Mouse (Mus musculus) embryonic fibroblast, embryonic 13.5 days (primary cell): ENCODE data around the gene BC034090. TPM values are rescaled to one million over a fixed set of nuclear protein-coding genes. Genes with fewer than 3 reads are reported as not detected.
"Not testable (repeated sequence)": the region's sequence is repeated elsewhere in the genome, so short reads cannot be mapped to it uniquely, and the experiment has no call there.

Source experiments
- H3K27ac ChIP-seq: 2 replicates; pipeline ENCODE4 v1.5.1; 2012; ENCODE audit warnings: low read length, control low read depth, inconsistent platforms; ENCODE audit not compliant: insufficient read depth
- H3K4me1 ChIP-seq: 2 replicates; pipeline ENCODE4 v1.6.1; 2011; ENCODE audit warnings: low read length; ENCODE audit not compliant: control insufficient read depth, insufficient read depth
- H3K4me3 ChIP-seq: 2 replicates; pipeline ENCODE4 v1.5.1; 2011; ENCODE audit warnings: mild to moderate bottlenecking, control low read depth, low read length; ENCODE audit not compliant: insufficient read depth
- CTCF ChIP-seq: IDR thresholded peaks from 2 replicates; pipeline ENCODE4 v1.5.1; 2011; ENCODE audit warnings: mild to moderate bottlenecking, control low read depth, low read length, moderate library complexity, borderline replicate concordance; ENCODE audit not compliant: insufficient read depth
- POLR2A ChIP-seq: IDR thresholded peaks from 2 replicates; pipeline ENCODE4 v1.6.1; 2011; ENCODE audit warnings: low read depth, mild to moderate bottlenecking, control low read depth, low read length, moderate library complexity
- polyA plus RNA-seq: library from polyadenylated mRNA; stranded (reverse); fragments of >200 nt; gene quantifications from 2 replicates; pipeline ENCODE4 v1.2.4, GENCODE M21; 2011; ENCODE audit warnings: low read depth; ENCODE audit not compliant: missing spikeins, insufficient read length

BC034090 gene
- polyA plus RNA-seq, 1 experiment = 25.1 TPM

DNA sequence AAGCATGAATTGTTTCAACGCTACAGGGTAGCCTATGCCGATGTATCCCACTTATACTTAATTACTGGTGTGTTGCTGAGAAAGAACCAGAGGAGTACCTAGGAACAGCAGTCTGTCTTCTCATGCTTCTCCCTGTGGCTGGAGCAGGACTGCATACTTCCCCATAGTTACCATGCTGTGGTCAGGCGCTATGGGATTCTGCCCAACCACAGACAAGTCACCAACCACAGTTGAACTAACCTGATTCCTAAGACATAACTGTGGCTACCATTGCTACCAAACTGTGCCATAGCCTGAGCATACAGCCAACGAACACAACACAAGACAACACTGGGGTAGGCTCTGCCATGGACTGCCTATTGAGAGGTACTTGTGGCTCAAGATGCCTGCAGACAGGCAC is 28.7 kb upstream of the BC034090 start:
- TF ChIP-seq POLR2A = no peak
- TF ChIP-seq CTCF = no peak
- no peak overlapping the region for H3K27ac ChIP-seq

DNA sequence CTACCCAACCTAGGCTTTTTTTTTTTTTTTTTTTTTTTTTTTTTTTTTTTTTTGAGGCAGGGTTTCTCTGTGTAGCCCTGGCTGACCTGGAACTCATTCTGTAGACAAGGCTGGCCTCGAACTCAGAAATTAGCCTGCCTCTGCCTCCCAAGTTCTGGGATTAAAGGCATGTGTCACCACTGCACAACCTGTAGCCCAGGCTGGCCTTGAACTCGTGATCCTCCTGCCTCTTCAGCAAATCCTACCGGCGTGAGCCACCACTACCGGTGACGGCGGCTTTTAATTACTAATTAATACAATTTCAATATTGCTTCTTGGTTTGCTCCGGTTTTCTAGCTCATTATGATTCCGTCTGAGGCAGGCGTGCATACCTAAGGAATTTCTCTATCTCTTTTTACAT is 18.3 kb upstream of the BC034090 start:
- H3K27ac ChIP-seq, H3K4me1 ChIP-seq, H3K4me3 ChIP-seq: not testable (repeated sequence)

More for the DNA sequence above, 28.7 kb upstream of the BC034090 start:
- Histone ChIP-seq H3K4me3 (no peak overlapping the region), H3K4me1 (no peaks in the 10 kb centered on the region)

DNA sequence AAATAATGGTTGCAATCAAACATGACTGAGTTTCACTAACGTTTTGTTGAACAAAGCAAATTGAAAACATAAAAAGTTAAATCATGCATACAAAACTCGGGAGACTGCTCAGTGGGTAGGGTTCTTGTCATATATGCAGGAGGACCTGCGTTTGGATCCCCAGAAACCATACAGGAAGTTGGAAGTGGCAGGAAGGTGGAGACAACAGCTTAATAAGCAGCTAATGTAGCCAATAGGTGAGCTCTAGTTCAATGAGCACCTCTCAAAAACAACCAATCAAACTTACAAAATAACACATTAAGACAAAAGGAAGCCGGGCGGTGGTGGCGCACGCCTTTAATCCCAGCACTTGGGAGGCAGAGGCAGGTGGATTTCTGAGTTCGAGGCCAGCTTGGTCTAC is 10.1 kb upstream of the BC034090 start:
- H3K27ac ChIP-seq = no peak overlapping the region
- TF ChIP-seq CTCF = no peak
- TF ChIP-seq POLR2A = no peak
- H3K4me3 ChIP-seq = no peak overlapping the region
- H3K4me1 ChIP-seq = no peaks in the 10 kb centered on the region

DNA sequence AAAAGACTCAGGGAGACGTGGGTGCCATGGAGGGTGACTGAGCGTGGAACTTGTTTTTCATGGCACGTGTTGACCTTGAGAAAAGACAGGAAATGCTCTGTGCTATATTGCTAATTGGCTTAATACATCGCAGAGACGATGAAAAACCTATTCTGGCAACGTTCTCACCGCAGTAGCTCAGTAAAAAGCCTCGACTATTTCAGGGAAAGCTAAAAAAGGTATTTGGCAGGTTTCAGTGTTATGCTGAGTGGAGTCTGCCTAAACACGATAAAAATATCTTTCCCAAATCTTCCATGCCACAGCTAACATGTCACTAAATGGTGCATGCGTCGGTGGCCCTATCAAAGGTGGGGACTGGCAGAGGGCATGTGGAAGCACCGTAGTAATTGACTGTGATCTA is 8.9 kb upstream of the BC034090 start:
- H3K27ac ChIP-seq = no peak overlapping the region
- TF ChIP-seq CTCF (no peak), POLR2A (no peak)

DNA sequence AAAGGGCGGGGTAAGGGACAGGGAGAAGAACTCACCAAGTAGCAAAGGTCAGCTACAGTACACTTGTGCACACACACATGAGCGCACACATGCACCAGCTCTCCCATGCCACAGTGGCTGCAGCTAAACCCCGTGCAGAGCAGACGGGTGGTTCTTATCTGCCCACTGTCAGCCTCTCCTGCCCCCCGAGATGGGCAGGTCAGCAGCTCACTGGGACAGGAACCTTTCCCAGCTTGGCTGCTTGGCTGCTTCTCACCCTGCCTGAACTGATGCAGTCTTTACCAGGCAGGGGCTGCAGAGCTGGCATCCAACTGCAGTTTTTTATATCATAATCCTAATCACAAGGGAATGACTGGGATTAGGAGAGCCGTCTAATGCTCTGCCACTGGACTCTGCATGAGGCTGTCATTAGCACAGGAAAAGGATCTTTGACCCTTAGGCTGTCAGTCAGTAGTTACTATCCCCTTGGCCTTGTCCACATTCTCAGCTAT is 8.4 kb upstream of the BC034090 start:
- TF ChIP-seq POLR2A (no peak), CTCF (no peak)
- H3K27ac ChIP-seq = no peak overlapping the region
- no peak overlapping the region for H3K4me3 ChIP-seq
- H3K4me1 ChIP-seq = no peaks in the 10 kb centered on the region

More for the DNA sequence above, 8.9 kb upstream of the BC034090 start:
- no peaks in the 10 kb centered on the region for H3K4me1 ChIP-seq
- no peak overlapping the region for H3K4me3 ChIP-seq

DNA sequence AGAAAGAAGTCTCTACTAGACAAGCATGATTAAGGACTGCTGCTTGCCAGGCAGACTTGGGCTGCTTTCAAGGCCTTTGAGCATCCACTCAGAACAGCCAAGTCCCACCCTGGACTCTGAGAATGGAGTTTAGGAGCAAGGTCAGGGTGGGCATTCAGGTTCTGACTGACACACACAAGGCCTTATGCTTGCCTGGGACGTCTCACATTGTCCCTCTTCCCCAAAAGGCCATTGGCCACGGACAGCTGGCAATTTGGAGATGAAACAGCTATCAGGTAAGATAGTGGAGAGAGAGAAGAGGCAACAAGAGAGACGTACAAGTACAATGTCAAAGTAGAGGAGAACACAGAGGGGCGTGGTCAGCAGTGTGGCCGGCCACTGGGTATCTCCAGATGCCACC is 7.4 kb upstream of the BC034090 start:
- Histone ChIP-seq H3K4me3 (no peak overlapping the region), H3K4me1 (no peaks in the 10 kb centered on the region), H3K27ac (no peak overlapping the region)
- no peak for TF ChIP-seq CTCF
- no peak for TF ChIP-seq POLR2A

DNA sequence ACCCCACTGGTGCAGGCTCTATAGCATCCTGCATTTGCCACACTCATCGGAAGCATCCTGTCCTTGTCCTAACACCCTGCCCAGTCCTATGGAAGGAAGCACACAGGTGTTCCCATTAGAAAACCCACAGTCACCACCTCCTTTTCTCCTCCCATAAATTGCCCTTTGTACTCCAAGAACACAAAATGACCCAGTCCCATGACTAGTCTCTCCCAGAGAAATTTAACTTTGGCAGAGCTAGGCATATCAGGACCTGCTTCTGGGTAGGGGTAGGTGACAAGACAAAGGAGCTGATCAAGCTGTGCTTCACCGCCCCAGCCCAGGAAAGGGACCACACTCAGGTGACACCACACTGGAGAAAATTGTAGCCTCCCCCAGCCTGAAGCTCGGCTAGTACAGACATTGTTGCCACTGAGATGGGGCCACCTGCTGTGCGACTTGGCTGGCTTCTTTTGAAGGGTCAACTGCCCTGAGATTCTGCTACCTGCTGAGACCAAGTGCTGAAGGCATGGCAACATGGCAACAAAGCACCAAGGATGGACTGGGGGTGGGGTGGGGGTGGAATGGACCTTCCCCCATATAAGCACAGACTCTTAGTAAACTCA is 6.4 kb upstream of the BC034090 start:
- Histone ChIP-seq H3K4me1 (no peaks in the 10 kb centered on the region), H3K27ac (no peak overlapping the region), H3K4me3 (no peak overlapping the region)
- no peak for TF ChIP-seq POLR2A
- no peak for TF ChIP-seq CTCF

DNA sequence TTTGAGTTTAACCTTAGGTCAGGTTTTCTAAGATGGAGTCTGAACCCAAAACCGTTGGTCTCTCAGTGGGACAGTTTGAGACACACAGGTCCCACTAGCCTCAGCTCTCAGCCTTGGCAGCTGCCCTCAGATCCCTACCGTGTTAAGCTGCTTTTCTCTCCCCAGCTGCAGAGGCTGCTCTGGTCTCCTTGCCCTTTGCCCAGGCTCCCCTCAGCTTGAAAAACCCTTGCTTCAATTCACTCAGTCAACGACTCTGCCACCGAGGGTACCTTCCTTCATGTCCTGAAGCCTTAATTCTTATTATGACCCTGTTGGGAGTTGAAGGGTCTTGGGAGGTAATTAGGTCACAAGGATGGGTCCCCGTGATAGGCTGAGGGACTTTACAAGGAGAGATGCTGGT is 5.7 kb upstream of the BC034090 start:
- no peaks in the 10 kb centered on the region for H3K4me1 ChIP-seq
- H3K27ac ChIP-seq = no peak overlapping the region
- H3K4me3 ChIP-seq = no peak overlapping the region
- TF ChIP-seq CTCF = no peak

DNA sequence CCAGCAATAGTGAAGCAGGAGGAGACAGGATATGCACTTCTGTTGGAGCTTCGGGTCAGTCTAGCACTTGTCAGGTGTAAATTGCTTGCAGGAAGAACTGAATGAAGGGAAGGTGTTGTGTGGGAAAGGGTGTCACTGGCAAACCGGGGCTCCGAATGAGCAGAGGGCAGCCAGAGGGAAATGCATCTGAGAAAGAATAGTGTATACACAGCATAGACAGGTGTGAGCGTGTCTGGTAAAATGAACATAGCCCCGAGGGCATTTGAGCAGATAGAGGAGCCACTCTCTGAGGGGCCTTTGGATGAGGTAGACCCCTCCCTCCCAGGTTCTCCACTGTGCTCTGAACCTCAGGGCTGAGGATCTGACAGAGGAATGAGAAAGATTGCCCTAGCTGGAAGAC is 3.8 kb upstream of the BC034090 start:
- Histone ChIP-seq H3K4me1 (no peaks in the 10 kb centered on the region), H3K4me3 (no peak overlapping the region), H3K27ac (no peak overlapping the region)
- TF ChIP-seq CTCF (no peak), POLR2A (no peak)

DNA sequence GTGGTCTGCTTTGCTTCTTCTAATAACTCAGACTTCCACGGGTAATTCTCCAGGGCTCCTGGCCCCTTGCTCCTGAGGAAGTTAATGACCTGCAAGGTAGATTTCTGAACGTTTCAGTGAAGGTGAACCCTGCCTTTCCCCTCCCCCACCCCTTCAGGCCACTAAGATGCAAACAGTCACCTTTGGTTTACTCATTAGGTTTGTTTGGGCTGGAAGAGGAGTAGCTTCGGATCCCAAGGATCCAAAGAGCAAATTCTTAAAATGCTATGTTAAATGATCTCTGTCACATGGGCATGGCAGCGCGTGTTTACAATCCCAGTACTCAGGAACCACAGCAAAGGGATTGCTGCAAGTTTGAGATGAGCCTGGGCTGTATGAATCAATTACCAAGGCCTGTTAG is 3.2 kb upstream of the BC034090 start:
- no peak overlapping the region for H3K4me3 ChIP-seq
- TF ChIP-seq POLR2A (no peak), CTCF (no peak)
- H3K27ac ChIP-seq = no peak overlapping the region
- no peaks in the 10 kb centered on the region for H3K4me1 ChIP-seq

DNA sequence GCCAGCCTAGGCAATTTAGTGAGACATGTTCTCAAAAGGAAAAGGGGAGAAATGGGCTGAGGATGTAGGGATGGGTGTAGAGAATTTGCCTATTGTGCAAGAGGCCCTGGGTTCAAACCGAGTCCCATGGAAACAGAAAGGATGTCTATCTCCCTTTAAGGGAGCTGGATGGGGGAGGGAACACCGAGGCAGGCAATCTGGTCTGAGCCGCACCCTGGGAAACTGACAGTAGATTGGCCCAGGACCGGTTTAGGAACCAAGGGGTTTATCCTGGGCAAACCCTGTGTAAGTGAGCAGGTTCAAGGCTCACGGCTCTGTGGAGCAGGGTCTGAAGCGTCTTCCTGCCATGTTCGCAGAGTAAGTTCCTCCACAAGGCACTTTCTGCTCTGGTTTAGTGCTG is 1.3 kb upstream of the BC034090 start:
- no peak for TF ChIP-seq CTCF
- TF ChIP-seq POLR2A = no peak
- H3K4me3 ChIP-seq = peak overlapping the region; percentile 86
- H3K4me1 ChIP-seq = no peaks in the 10 kb centered on the region
- peak overlapping the region; percentile 55; the same call in 1 of the 2 replicates for H3K27ac ChIP-seq

DNA sequence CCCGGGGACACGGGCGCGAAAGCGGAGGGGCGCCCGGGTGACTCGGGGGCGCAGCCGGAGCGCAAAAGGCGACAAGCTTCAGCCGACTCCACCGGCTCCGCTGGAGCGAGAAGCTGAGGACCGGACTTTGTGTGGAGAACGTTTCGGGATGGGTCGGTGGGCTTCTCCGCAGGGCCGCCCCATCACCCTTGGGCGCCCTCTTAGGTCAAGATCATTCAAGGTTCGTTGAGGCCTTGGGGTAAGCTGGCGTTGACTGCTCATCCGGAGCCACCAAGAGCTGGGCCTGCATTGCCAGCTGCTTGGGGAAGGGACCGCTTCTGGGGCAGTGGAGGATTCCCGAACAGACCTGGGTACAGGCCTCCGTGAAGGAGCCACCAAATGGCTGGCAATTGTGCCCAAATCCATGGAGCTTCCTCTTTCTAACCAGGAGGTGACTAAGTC is 547 bp upstream of the BC034090 start:
- Histone ChIP-seq H3K4me1 (no peaks in the 10 kb centered on the region), H3K4me3 (peak overlapping the region; percentile 86), H3K27ac (peak overlapping the region; percentile 55)
- TF ChIP-seq POLR2A (peak; percentile 40), CTCF (no peak)
